Mouse (Mus musculus): ENCODE data around the gene Klf16. TPM values are rescaled to one million over a fixed set of nuclear protein-coding genes. Genes with fewer than 3 reads are reported as not detected.

Klf16 gene
- polyA plus RNA-seq (2017; shearing (Covaris generic)): 1 to 10 TPM; 6.3 to 7.1 (median 6.8) TPM

- ATAC-seq: peak; percentile 74
Observed at GRCm38 (mm10) chr10:80577195-80578130, at the start of gene Klf16. Klf16 (minus strand) TSS chr10:80577321.

GRCm38 (mm10) chr10:80625764-80626163, 48.6 kb upstream of the Klf16 start:
- ATAC-seq: no peak

- ATAC-seq: peak; percentile 17
Observed at GRCm38 (mm10) chr10:80623457-80624191, 46.5 kb upstream of the Klf16 start.

- ATAC-seq: no peak
Observed at GRCm38 (mm10) chr10:80622661-80623456, 45.7 kb upstream of the Klf16 start, which contains the start of gene Csnk1g2. Csnk1g2 (plus strand) TSS chr10:80622838.

GRCm38 (mm10) chr10:80621940-80622660, 45.0 kb upstream of the Klf16 start:
- peak; percentile 78 for ATAC-seq

GRCm38 (mm10) chr10:80621690-80621939, 44.5 kb upstream of the Klf16 start:
- ATAC-seq: no peak

GRCm38 (mm10) chr10:80620796-80621689, 43.9 kb upstream of the Klf16 start:
- no peak for ATAC-seq

GRCm38 (mm10) chr10:80620365-80620764, 43.2 kb upstream of the Klf16 start:
- ATAC-seq: no peak

- no peak for ATAC-seq
Observed at GRCm38 (mm10) chr10:80619465-80620244, 42.5 kb upstream of the Klf16 start.

GRCm38 (mm10) chr10:80618181-80618580, 41.1 kb upstream of the Klf16 start:
- peak; percentile 67 for ATAC-seq

- ATAC-seq: no peak
Observed at GRCm38 (mm10) chr10:80614351-80614750, 37.2 kb upstream of the Klf16 start.

- no peak for ATAC-seq
Observed at GRCm38 (mm10) chr10:80613821-80614220, 36.7 kb upstream of the Klf16 start.

- ATAC-seq: no peak
Observed at GRCm38 (mm10) chr10:80611905-80612304, 34.8 kb upstream of the Klf16 start.

- ATAC-seq: peak; percentile 44
Observed at GRCm38 (mm10) chr10:80611024-80611423, 33.9 kb upstream of the Klf16 start.

- ATAC-seq: peak; percentile 44
Observed at GRCm38 (mm10) chr10:80610116-80610785, 33.1 kb upstream of the Klf16 start.

- no peak for ATAC-seq
Observed at GRCm38 (mm10) chr10:80609269-80609924, 32.3 kb upstream of the Klf16 start.

GRCm38 (mm10) chr10:80608435-80608834, 31.3 kb upstream of the Klf16 start:
- no peak for ATAC-seq

- ATAC-seq: no peak
Observed at GRCm38 (mm10) chr10:80606737-80607350, 29.7 kb upstream of the Klf16 start.

- peak; percentile 36 for ATAC-seq
Observed at GRCm38 (mm10) chr10:80606306-80606705, 29.2 kb upstream of the Klf16 start.

Data from inflammation-experienced regulatory T-cells, adult 6 months (primary cell).